Mouse (Mus musculus): ENCODE data around the gene Ap1s3.

The Ap1s3 gene

GRCm38 (mm10) chr1:79671543-79672337 is at the start of gene Ap1s3:
TSS of gene Ap1s3 (minus strand) at chr1:79671972.
- peak; percentile 75 for DNase-seq

- DNase-seq = no peak
These were observed 42.6 kb upstream of the Ap1s3 start for GRCm38 (mm10) chr1:79714152-79714923.

- DNase-seq = no peak
These were observed 41.3 kb upstream of the Ap1s3 start for GRCm38 (mm10) chr1:79713081-79713480.

- peak; percentile 10 for DNase-seq
These were observed 39.7 kb upstream of the Ap1s3 start for GRCm38 (mm10) chr1:79711147-79712126.

GRCm38 (mm10) chr1:79710678-79711077 is 38.9 kb upstream of the Ap1s3 start:
- DNase-seq = no peak

- DNase-seq = no peak
These were observed 38.4 kb upstream of the Ap1s3 start for GRCm38 (mm10) chr1:79710216-79710615.

GRCm38 (mm10) chr1:79707383-79707782 is 35.6 kb upstream of the Ap1s3 start:
- DNase-seq = no peak

GRCm38 (mm10) chr1:79706707-79707106 is 34.9 kb upstream of the Ap1s3 start:
- no peak for DNase-seq

GRCm38 (mm10) chr1:79704672-79705071 is 32.9 kb upstream of the Ap1s3 start:
- no peak for DNase-seq

GRCm38 (mm10) chr1:79703520-79703919 is 31.7 kb upstream of the Ap1s3 start:
- no peak for DNase-seq

GRCm38 (mm10) chr1:79698506-79698905 is 26.7 kb upstream of the Ap1s3 start:
- no peak for DNase-seq

GRCm38 (mm10) chr1:79697382-79697781 is 25.6 kb upstream of the Ap1s3 start:
- DNase-seq = peak; percentile 60

- DNase-seq = no peak
These were observed 25.2 kb upstream of the Ap1s3 start for GRCm38 (mm10) chr1:79696933-79697332.

GRCm38 (mm10) chr1:79692482-79692881 is 20.7 kb upstream of the Ap1s3 start:
- DNase-seq = no peak

GRCm38 (mm10) chr1:79687254-79687653 is 15.5 kb upstream of the Ap1s3 start:
- no peak for DNase-seq

GRCm38 (mm10) chr1:79684027-79684426 is 12.3 kb upstream of the Ap1s3 start:
- no peak for DNase-seq

- no peak for DNase-seq
These were observed 11.2 kb upstream of the Ap1s3 start for GRCm38 (mm10) chr1:79682936-79683335.

- DNase-seq = no peak
These were observed 9.0 kb upstream of the Ap1s3 start for GRCm38 (mm10) chr1:79680777-79681176.

GRCm38 (mm10) chr1:79678117-79678684 is 6.4 kb upstream of the Ap1s3 start:
- no peak for DNase-seq

- no peak for DNase-seq
These were observed 3.9 kb upstream of the Ap1s3 start for GRCm38 (mm10) chr1:79675716-79676115.

GRCm38 (mm10) chr1:79671196-79671542 is 603 bp downstream of the Ap1s3 start:
- no peak for DNase-seq

GRCm38 (mm10) chr1:79669419-79669974 is 2.3 kb downstream of the Ap1s3 start:
- DNase-seq = no peak

All from lung, postnatal 10 days (tissue).